Mouse (Mus musculus): ENCODE measurements around the gene Sp6.

The Sp6 gene

DNA sequence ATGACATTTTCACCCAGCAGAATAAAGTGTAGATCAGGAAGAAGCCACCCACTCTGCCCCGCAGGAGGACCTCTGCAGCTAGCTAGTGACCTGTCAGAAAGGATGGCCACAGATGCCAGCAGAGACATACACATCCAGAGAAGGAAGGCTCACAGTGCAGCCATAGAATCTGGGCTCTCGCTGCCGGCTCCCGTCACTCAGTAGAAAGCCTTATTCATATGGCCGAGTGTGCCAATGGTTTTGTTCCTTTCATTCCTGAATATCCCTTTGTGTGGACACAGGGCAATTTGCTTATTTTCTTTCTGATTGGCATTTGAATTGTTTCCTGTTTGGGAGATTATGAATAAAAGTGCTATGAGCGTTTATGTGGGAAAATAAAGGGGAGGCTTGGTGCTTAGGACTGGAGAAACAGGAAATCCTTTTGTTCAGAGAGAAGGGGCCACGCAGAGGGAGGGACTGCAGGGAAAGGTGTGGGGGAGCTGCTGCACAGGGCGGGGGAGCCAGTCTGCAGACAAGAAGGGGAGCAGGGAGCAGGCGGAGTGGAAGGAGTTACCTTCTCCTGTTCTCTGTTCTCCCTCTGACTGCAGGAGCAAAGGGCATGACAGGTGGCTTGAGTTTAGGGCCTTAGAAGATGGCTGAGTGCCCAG lies 50.2 kb downstream of the Sp6 start:
- no peak for DNase-seq (ENCODE audit: low read depth, low spot score)

DNA sequence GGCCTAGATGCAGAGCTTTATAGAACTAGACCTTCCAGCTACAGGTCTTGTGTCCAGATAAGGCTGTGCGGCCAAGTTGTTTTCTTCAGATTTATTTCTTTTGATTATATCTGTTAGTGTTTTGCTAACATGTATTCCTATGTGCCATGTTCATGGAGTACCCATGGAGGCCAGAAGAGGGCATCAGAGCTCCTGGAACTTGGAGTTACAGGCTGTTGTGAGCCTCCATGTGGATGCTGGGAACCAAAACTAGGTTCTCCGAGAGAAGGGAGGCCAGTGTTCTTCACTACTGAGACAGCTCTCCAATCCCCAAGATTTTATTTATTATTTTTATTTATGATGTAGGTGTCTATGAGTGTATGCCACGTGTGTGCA lies 50.7 kb downstream of the Sp6 start:
- no peak for DNase-seq (ENCODE audit: low read depth, low spot score)

DNA sequence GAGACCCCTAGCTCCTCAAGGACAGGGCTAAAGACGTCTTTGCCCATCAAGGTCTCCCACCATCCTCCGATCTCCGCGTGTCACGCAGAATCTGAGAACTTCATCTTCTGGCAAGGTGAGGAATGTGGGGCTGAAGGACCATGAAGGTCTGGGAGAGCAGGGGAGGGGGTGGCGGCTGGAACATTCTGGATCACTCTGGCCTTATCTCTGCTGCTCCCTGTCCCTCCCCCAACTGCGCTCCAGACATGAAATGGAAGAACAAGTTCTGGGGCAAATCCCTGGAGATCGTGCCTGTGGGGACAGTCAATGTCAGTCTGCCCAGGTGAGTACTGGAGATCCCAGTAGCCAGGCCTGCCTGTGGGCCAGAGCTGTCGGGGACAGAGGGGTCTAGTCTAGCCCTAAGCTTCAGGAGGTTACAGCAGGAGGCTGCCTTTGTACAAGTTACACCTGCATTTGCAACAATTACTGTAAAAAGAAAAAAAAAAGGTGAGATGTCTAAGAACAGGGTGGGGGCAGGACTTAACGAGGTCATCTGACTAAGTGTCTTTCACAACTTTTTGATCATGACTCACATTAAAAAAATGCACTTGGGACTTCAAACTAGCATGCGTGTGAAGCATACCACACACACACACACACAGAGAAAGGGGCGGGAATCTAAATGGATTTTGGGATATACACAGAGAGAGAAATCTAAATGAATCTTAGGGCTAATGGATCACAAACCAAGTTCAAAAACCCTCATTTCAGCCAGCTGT lies 52.5 kb downstream of the Sp6 start:
- DNase-seq (ENCODE audit: low read depth, low spot score): no peak

DNA sequence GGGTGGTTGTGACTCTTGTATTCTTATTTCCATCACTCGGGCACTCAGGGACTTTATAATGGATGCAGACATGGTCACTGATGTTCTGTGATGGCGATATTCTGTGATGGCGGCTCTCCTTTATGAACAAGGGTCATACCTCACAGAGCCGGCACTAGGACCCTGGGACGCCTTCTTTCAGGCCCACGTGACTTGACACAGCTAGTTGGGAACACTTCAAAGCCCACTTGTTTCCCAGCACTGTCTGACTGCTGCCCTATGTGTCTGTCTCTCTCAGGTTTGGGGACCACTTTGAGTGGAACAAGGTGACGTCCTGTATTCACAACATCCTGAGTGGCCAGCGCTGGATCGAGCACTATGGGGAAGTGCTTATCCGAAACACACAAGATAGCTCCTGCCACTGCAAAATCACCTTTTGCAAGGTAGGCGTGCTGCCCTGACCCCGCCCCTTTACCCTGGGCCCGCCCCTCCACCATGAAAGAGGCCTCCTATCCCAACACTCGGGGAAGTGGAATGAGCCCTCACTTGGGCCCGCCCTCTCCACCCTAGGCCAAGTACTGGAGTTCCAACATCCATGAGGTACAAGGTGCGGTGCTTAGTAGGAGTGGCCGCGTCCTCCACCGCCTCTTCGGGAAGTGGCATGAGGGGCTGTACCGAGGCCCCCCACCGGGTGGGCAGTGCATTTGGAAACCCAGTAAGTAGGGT lies 53.6 kb downstream of the Sp6 start:
- no peak for DNase-seq (ENCODE audit: low read depth, low spot score)

DNA sequence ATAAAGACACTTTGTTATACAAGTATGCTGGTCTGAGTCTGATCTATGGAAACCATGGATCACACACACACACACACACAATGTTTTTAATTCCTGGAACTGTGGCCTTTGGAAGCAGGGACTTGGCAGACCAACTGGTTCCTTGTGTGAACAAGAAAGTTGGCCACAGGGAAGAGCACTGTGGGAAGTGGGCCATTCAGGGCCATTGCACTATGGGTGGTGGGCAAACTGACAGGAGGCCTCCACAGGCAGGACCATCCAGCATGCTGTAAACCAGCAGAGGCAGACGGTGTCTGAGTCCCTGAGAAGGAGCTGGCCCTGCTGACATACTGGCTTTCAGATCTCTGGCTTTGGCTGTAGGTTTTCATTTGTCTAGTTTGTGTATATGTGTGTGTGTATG lies 56.1 kb downstream of the Sp6 start:
- DNase-seq (ENCODE audit: low read depth, low spot score): no peak

DNA sequence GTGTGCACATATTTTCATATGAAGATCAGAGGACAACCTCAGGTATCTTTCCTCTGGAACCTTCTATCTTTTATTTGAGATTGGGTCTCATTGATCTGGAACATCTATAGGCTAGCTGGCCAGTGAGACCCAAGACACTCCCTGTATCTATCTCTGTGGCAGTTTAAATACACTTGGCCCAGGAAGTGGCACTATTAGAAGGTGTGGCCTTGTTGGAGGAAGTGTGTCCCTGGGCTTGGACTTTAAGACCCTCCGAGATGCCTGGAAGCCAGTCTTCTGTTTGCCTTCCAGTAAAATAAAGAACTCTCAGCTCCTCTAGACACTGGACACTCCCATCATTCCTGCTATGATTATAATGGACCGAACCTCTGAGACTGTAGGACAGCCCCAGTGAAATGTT lies 56.6 kb downstream of the Sp6 start:
- DNase-seq (ENCODE audit: low read depth, low spot score): no peak

DNA sequence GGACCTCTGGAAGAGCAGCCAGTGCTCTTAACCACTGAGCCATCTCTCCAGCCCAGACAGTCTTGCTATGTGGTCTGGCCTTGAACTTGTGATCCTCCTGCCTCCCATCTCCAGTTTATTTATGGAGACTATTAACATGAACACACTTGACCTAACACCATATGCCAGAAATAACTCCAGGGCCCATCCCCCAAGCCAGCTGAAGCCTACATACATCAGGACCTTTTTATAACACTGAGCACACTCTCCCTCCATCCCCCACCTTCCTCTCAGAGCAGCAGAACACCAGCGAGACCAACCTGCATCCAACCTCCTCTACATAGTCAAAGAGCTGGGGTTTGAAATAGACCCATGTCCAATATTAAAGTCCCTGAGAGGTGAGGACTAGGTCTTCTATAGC lies 57.9 kb downstream of the Sp6 start:
- DNase-seq (ENCODE audit: low read depth, low spot score): no peak

DNA sequence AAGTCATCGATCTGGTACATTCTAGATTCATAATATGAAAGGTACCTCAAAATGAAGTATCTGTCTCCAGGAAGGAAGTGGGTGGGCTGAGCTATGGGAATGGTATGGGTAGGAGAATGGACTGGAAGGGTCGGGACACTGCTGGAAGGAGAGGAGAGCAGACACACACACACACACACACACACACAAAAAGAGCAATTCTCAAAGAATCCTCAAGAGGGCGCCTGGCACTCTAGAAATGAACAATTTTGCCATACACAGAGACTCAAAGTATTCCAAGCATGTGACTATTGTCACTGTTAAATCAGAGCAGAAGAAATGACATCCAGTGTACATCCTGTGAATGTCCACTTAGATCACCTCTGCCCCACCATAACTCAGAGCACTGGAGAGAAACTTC lies 59.3 kb downstream of the Sp6 start:
- peak; percentile 16 for DNase-seq (ENCODE audit: low read depth, low spot score)

DNA sequence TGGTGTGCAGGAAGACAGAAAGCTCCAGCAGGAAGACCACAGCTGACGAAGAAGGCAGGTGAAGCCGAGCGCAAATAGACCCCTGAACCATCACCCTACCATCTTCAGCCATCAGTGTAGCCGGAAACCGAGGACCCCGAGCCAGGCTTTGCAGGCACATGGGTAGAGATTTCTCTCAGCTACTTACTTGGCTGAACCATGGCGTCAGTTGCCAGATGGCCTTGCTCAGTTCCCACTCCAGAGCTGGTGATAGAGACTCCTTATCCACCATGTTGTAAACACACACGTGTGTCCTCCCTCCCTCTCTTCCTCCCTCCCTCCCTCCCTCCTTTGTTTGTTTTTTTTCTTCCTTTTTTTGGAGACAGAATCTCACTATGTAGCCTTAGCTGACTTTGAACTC lies 61.0 kb downstream of the Sp6 start:
- no peak for DNase-seq (ENCODE audit: low read depth, low spot score)
